Mouse (Mus musculus): ENCODE data around the gene Tapt1. TPM values are rescaled to one million over a fixed set of nuclear protein-coding genes. Genes with fewer than 3 reads are reported as not detected.
A peak's percentile ranks its signal among the peaks of the same experiment; 100 is the strongest.

Tapt1 gene
- total RNA-seq, 2 experiments from 2014 or later: 60.3 to 67.6 TPM

DNA sequence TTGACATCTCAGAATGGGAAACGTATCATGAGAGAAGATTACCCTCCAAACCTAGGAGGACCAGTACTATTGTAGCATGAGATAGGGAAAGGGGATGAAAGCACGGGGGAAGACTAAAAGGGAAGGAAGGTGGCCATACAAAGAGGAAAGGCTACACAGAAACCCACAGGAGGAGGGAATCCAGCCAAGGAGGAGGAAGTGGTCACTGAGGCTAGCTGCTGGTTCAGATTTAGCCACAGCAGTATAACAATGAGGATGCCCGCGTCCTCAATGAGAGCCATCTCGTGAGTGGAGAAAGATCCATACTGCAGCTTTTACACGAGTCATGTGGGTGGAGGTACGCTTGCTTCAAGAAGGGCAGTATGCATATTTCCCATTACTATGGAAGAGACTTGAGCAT, 11.8 kb upstream of the Tapt1 start:
- ATAC-seq (replicated peaks; ENCODE audit: low FRiP score, poor library complexity, severe bottlenecking): no peak

DNA sequence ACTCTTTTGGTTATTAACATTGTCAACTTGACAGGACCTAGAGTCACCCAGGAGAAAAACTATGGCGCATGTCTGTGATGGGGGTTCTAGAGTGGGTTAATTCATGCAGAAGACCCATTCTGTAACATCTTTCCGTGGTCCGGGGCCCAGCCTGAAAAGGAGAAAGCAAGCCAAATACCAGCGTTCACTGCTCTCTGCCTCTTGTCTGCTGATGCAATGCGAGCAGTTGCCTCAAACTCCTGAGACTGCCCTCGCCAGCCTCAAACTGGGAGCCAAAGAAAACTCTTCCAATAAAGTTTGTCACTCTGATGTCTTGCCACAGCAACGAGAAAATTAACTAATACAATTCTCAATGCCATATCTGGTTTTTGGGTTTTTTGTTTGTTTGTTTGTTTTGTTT, 8.2 kb upstream of the Tapt1 start:
- ATAC-seq (replicated peaks; ENCODE audit: low FRiP score, poor library complexity, severe bottlenecking): no peak

DNA sequence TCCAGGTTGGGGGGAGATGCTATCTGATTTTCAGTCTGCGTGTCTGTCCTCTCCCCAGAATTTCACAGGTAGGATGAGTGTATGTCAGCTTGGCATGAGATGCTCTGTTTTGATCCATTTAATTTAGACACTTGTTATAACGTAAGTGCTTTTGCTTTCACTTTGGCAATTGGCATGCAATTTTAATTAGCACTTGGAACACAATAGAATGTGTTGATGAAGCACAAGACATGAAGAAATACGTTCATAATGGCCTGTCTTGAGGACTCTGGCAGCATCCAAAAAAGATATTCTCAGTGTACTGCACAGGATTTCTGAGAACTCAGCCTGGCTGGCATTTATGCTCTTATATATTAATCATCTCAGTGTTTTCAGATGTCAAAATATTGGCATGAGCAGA, 7.5 kb upstream of the Tapt1 start:
- no peak for ATAC-seq (replicated peaks; ENCODE audit: low FRiP score, poor library complexity, severe bottlenecking)

DNA sequence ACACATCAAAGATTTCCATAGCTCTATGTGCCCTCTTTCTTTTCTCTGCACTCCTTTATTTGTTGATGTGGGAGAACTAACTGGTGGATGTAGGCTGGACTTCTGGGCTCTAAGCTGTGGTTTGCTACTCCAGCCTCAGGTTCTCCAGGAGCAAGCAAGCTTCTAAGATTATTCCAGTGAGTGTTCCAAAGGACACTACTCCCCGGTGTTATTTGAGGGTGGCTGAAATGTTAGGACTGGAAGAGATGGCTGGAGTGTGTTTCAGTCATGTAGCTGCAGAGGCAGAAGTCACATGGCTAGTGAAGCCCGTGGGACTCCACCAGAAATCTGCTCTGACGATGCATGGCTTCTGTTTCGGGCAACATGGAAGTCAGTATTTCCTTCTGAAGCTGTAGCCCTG, 2.3 kb upstream of the Tapt1 start:
- no peak for ATAC-seq (replicated peaks; ENCODE audit: low FRiP score, poor library complexity, severe bottlenecking)

DNA sequence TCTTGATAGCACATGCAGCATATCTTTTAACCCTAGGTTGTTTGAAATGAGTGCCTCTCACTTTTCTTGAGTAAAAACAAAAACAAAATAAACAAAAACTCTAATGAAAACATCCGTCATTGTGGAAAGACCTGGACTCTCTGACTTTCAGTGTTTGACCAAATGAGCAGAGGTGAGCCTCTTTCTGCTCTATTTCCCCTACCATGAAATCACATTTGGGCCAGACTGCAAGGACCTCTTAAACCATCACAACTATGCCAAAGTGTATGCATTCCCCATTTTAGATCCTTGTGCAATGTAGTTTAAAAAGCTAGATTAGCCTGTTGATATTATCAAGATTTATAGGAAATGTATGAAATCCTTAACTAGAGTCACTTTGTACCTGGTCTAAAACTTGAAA, 1.9 kb upstream of the Tapt1 start:
- no peak for ATAC-seq (replicated peaks; ENCODE audit: low FRiP score, poor library complexity, severe bottlenecking)

DNA sequence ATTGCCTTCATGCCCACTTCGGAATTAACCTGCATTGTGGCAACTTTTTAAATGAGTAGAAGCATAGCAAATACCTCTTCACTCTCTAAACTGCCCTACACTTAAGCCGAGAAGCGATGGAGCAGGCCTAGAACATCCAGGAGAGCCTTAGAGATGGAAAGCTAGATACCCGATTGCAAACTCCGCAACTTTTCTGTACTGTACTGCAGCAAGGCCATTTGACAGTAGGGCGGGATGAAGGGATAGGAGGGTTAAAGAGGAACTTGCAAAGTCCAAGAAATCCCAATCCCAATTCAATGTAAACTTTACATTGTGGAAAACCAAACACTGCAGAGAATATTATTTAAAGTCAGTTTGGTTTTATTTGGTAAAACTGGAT, 1.0 kb upstream of the Tapt1 start:
- no peak for ATAC-seq (replicated peaks; ENCODE audit: low FRiP score, poor library complexity, severe bottlenecking)

DNA sequence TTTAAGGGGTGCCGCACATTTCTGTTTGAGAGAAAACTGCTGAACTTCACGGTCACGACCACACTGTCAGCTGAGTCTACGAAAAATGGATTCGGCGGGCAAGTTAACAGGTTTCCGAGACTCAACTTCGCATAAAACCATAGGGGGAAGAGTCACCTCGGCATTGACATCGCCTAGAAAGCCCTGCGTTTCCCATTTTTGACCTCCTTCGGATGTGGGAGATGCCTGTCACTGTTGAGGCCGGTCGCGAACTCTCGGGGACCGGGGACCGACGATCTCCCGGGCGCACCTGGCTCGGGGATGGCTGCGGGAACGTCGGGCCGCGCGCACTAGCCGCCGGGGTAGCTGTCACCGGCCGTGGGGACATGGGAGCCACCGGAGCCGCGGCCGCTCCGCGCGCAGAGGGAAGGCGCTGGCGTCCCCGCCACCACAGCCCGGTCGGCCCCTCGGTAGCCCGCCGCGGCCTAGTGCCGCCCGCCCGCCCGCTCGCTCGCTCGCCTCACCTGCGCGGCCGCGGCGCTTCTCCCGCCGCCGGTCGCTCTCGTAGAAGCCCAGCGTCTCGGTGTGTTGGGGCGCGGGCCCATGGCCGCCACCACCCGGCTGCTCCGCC, 410 bp downstream of the Tapt1 start:
- 0 out of 2 replicates have a peak, but pooled peaks have one; percentile 17 for ATAC-seq (replicated peaks; ENCODE audit: low FRiP score, poor library complexity, severe bottlenecking)

DNA sequence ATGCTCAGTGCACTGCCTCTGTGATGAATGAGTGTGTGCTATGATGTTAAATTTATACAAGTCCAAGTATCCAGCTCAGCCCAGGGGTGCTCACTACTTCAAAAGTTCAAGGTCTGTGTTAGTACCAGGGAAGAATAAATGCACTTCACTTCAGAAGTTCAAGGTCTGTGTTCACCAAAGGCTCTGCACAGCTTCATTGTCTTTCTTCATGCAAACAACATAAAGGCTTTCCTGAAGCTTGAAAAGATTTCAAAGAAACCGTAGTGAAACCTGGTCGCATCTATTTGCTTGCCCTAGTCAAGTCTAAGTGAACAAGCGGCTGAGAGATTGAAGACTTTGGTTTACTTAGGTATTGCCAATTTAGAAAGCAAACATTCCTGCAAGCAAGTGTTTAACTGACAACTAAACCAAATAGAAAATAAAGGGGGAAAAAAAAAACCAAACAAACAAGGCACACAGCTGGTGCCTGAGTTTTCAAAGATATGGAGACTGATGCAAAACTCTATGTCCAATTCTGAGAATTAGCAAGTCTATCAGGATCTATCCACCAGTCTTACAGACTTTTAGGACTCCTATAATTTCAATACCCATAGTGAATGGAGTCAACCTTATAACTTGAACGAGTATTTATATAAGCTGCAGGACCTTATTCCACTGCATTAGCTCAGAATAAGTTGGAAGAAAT, 1.4 kb downstream of the Tapt1 start:
- no peak for ATAC-seq (replicated peaks; ENCODE audit: low FRiP score, poor library complexity, severe bottlenecking)

DNA sequence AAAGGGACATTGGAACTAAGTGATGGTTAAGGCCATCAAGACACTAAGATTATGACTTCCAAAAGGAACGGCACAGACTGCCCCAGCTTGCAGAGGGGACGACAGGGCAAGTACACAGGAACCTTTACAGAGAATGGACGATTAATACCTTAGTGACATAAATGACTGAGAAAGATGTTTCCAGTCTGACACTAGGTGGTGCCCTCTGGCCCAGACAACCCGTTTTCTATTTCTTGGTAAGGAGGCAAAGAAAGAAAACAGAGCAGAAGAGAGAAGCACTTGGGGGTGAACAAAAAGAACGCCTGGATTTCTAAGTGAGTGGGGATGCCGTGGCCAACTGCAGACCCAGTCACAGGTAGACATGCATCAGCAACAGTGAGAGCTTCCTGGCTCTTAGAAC, 2.2 kb downstream of the Tapt1 start:
- ATAC-seq (replicated peaks; ENCODE audit: low FRiP score, poor library complexity, severe bottlenecking): peak; percentile 68

DNA sequence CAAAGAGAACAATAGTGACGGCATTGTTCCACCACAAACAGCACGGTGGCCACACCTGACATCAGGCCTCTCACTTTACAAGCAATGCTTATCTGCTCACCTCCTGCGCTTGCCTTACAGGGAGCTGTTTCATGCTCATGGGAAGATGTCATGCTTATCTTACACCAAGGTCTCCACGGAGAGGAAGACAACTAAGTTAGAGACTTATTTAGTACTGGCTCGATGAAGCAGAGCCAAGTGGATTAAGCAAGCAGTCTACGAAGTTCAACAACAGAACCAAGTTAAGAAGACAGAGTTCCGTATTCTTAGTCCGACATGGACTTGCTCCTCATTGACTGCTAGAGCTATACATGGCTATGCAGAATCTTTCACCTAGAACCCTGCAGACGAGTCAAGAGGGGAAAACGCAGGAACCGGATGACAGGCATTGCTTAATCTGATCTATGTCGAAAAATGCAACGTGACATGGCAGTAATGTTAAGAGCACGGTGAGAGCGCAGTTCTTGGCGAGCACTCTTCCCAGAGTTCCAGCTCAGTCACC, 3.0 kb downstream of the Tapt1 start:
- ATAC-seq (replicated peaks; ENCODE audit: low FRiP score, poor library complexity, severe bottlenecking): peak; percentile 66

DNA sequence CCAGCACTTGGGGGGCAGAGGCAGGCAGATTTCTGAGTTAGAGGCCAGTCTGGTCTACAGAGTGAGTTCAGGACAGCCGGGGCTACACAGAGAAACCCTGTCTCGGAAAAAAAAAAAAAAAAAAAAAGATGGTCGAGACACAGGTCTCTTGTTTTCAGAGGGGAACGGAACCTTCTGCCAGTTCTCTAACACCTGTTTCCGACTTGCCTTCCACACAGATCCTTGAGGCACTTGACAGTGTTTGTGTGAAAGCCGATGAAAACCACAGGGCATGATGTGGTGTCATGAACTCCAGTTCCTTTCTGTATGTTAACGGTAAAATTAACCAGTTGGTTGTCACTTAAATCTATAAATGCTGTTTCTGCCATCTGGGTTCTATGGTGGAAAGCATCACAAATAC, 6.0 kb downstream of the Tapt1 start:
- ATAC-seq (replicated peaks; ENCODE audit: low FRiP score, poor library complexity, severe bottlenecking): no peak

DNA sequence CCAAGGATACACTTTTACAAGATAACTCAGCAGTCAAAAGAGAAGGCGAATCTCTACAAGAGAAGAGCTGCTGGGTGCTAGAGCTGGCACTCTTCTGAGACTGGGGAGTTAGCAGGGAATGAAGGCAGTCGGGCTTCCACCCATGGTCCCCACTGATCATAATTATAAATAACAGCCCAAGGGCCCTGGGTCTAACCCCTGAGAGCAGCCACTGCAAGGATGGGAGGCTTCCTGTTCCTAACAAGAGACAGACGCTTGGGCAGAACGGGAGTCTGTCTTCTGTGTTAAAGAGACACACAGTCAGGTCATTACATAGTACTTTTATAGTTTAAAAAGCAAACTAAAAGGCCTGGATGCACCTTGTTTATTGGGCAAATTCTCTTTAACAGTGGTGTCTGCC, 6.6 kb downstream of the Tapt1 start:
- ATAC-seq (replicated peaks; ENCODE audit: low FRiP score, poor library complexity, severe bottlenecking): no peak

DNA sequence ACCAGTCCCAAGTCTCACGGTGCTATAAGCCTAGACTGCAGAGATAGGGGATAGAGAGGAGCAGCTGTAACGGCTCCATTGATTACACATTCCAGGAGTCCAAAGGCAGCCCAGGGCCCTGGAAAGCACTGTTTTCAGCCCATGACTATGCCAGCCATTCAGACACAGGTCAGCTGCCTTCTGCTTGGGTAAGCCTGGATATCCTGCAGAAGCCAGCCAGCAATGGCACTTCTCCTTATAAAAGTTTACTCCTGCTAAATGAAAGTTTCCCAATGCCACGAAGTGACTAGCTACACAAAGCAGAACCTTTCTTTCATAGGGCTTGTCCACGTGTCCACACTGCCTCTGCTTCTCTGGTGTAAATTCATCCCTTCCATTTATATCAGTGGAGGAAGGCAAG, 7.9 kb downstream of the Tapt1 start:
- ATAC-seq (replicated peaks; ENCODE audit: low FRiP score, poor library complexity, severe bottlenecking): no peak

DNA sequence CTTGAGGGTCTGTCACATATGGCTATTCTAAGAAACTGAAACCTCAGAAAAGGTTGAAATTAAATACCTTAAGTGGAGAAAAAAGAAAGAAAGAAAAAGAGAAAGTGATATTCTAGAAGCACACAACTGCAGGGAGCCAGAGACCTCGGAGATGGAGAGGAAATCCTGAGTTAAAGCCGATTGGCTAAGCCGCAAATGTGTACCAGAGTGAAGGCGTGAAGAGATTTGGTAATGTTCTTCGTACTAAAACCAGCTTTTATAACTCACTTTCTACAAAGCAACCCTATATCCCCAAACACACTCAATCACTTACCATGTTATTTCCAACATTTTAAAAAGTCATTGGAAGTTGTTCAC, 8.8 kb downstream of the Tapt1 start:
- ATAC-seq (replicated peaks; ENCODE audit: low FRiP score, poor library complexity, severe bottlenecking): no peak

DNA sequence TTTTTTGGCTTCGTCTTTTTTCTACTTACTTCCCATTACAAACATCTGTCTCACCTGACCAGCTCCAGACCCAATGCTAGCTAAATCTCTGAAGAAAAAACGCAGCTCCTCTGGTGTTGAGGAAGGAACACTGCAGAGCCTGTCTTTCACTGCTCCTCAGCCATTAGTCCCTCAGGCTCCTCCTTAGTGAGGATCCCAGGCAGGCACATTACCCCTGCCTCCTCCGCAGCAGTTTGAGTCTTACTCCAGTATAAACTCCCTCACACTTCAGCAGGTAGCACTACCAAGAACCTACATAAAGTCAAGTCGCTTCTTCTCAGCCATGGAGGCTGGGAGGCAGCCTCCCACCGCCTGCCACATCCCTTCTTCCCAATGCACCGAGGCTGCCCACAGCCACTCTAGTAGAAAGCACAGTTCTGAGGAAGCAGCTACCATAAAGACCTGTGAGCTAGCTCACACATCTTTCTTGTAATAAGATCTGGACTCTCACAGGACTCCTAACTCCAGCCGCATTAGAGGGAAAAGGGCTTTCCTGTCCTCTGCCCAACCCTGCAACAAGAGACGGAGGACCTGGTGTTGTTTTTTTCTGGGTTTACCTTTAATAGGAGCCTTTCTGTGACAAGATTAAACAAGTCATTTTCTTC, 9.3 kb downstream of the Tapt1 start:
- no peak for ATAC-seq (replicated peaks; ENCODE audit: low FRiP score, poor library complexity, severe bottlenecking)

DNA sequence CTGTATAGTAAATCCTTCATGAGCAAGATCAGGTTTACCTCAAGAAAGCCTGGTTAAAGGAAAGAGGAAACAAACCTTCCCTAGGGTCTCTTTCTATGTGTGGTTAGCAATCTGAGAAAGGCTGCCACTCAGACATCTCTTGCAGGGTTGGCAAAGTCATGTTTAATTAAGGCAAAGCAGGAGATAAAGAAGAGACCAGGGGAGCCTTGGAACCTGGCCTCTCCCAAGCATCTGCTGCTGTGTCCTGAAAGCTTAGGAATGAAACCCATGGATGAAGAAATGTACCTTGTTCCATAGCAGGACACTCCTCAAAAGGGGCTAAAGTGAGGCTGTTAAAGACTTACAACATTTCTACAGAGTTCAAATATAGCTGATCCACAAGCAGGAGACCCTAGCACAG, 11.3 kb downstream of the Tapt1 start:
- no peak for ATAC-seq (replicated peaks; ENCODE audit: low FRiP score, poor library complexity, severe bottlenecking)

DNA sequence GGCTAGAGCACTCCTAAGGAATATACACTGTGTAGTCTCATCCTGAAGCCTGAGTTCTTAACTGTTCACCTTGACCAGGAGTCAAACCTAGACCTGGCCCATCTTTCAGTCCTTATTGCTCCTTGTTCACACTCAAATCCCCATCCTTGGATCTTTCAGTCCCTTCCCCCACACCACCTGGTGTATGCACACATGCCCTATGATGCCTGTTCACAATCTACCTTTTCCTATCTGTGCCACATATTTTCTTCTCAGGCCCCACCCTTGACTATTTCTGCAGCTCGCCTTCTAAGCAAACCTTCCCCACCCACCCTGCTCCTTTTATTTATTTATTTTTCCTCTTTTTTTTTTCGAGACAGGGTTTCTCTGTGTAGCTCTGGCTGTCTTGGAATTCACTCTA, 12.4 kb downstream of the Tapt1 start:
- ATAC-seq (replicated peaks; ENCODE audit: low FRiP score, poor library complexity, severe bottlenecking): no peak

DNA sequence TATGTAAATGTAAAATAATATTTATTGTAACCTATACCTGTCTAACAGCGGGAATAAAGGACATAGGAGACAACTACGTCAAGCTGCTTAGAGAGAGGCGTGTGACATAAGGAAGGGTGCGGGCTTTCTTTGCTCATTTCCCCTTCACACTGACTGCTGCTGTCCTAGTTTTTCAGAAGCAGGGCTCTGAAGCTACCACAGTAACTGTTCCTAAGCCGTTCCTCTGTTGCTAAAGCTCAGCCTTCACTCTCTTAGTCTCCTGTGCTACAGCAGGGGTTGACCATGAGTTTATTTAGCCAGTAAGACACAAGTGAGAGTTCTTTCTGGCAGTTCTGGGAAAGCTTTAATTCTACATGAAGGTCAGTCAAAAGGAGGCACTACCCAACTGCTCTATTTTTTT, 13.0 kb downstream of the Tapt1 start:
- ATAC-seq (replicated peaks; ENCODE audit: low FRiP score, poor library complexity, severe bottlenecking): no peak

DNA sequence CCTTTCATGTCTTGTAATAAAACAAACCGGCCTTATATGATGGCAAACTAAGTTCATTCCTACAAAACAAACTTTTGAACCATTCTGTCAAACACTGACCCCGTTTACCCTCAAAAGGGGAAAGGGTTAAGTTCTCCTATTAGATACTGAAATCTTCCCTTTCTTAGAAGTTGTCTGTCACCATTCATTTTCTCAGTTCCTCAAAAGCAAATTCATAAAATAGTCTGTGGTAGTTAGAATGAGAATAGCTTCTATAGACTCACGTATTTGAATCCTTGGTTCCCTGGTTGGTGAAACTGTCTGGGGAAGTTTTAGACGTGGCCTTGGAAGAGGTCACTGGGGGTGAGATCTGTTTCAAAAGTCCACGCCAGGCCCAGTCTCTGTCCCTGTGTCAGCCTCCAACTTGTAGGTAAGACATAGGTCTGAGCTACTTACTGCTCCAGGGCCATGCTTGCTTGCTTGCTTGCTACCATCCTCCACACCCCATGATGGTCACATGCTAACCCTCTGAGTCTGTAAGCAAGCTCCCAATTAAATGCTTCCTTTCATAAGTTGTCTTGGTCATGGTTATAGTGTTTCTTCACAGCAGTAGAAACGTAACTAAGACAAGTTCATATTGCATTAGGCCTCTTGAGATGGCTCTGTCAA, 14.5 kb downstream of the Tapt1 start:
- no peak for ATAC-seq (replicated peaks; ENCODE audit: low FRiP score, poor library complexity, severe bottlenecking)

DNA sequence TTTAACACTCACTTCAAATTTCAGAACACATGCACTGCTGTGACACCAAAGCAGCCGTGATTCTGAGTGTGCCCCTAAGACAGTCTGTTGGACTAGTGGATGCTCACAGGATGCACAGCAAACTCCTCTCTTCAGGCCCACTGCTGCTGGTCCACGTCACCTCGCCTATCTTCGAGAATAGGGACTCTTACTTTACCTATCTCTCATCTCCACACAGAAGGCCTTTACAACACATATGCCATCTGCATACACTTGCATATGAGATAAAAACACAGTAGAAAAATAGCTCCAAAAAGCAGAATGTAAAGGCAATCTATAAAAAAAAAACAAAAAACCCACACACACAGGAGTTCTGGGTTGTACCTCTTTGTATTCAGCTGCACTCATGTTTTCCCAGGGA, 19.1 kb downstream of the Tapt1 start:
- ATAC-seq (replicated peaks; ENCODE audit: low FRiP score, poor library complexity, severe bottlenecking): peak; percentile 48; the same call in 1 of the 2 replicates

DNA sequence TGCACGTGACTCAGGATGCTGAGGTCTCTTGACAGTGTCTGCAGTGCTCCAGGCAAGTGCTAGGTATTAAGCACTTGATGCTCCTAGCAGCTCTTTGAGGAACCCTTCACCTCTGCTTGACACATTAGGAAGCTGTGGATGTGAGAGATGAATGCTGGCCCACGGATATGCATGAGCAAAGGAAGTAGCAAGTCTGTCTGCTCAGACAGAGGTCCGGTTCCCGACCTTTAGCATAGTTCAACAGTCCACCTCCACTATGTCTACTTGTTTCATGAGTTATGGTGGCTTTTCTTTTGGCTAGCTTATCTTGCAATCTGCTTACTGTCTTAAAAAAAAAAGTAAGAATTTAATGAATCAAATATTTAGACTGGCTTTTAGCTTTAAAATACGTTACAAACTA, 19.8 kb downstream of the Tapt1 start:
- ATAC-seq (replicated peaks; ENCODE audit: low FRiP score, poor library complexity, severe bottlenecking): no peak

All from erythroblast, adult 5-6 weeks (primary cell).